Mouse (Mus musculus) gastrocnemius, postnatal 36 days (tissue): ENCODE data around the gene Ssbp3. TPM values are rescaled to one million over a fixed set of nuclear protein-coding genes. Genes with fewer than 3 reads are reported as not detected.

ENCODE experiments used
- DNase-seq, 2 experiments: peaks; one replicate each; pipeline ENCODE4 v3.0.0; 2022
- intact Hi-C: fragments of 180-260 bp; cut with DNase I; formaldehyde crosslinking; loops from one replicate; pipeline ENCODE4 v1.15.1; 2025
- total RNA-seq, 2 experiments: library from RNA; stranded (reverse); gene quantifications; 2 replicates each; pipeline ENCODE4 v1.2.3; 2021

Gene Ssbp3
- total RNA-seq, 2 experiments from 2014 or later = 21.3 to 25.6 TPM

DNA sequence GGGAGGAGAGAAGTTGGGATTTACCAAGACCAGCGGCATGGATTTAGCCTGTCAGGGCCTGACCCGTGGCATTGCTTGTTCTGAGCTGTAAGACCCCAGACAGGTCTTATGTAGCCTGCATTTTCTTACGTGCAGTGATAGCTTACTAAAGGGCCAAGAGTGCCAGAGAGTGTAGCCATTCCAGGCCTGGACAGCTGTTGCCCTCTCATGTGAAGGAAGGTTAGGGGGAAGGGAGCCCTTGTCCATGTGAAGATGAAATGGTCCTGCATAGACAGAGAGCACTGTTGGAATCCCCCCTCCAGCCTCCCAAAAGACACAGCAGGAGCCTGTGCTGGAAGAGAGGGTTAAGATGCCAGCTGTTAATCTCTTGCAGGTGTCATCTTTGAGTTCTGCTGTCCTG lies 93.3 kb downstream of the Ssbp3 start:
- intact Hi-C loops = no loop called here
- DNase-seq = no peak

DNA sequence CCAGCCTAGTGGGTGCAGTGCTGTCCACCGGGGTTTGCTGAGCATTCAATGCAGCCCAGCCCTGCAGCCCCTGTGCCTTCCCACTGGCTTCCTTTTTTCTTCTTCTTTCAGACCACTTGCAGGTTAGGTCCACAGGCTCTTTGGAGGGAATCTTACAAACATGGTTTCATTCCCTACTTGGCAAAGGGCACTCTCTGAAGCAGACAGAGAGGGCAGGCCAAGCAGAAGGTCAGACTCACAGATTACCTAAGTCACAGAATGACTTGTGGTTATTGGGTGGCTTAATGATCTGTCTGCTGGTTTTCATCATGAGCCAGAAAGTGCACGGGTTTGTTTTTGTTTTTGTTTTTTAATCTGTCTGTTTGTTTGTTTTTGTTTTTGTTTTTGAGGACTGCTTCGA lies 93.8 kb downstream of the Ssbp3 start:
- intact Hi-C loops = no loop called here
- no peak for DNase-seq

DNA sequence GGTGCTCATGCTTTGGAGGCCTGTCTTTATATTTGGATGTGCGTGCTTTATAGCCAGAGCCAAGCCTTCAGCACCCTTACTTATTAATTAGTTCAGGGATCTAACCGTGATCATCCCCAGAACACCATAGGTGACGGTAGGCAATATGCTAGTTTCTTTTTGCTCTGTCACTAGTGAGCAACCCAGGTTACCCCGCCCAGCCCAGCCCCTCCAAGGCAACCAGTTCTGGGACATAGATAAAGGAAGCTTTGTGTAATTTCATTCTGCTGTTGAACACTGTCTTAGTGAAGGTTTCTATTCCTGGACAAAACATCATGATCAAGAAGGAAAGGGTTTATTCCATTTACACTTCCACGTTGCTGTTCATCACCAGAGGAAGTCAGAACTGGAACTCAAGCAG lies 94.7 kb downstream of the Ssbp3 start:
- intact Hi-C loops = no loop called here
- DNase-seq = no peak

GRCm38 (mm10) chr4:107006229-107006628 lies 95.7 kb downstream of the Ssbp3 start:
- DNase-seq = no peak
- intact Hi-C loops = no loop called here

GRCm38 (mm10) chr4:107006807-107007206 lies 96.3 kb downstream of the Ssbp3 start:
- intact Hi-C loops = no loop called here
- no peak for DNase-seq

GRCm38 (mm10) chr4:107007359-107007758 lies 96.9 kb downstream of the Ssbp3 start:
- intact Hi-C loops = no loop called here

GRCm38 (mm10) chr4:107008161-107008560 lies 97.7 kb downstream of the Ssbp3 start:
- intact Hi-C loops = no loop called here
- DNase-seq = no peak

More at GRCm38 (mm10) chr4:107007359-107007758, 96.9 kb downstream of the Ssbp3 start:
- no peak for DNase-seq

DNA sequence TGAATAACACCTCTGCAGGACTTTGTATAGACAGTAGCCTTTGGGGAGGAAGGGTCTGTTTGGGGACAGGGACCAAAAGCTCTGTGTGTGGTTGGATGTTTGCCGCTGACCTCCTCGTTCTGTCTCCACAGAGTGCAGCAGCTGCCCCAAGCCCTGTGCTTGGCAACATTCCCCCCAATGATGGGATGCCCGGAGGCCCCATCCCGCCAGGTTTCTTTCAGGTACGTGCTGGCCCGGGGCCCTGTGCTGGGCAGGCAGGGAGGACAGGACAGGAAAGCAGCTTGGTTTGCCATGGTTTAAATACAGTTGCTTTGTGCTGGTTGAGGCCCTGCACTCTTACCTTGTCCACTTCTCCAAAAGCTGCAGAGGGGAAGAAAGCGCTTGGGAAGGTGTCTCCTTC lies 99.0 kb downstream of the Ssbp3 start:
- intact Hi-C loops = no loop called here

GRCm38 (mm10) chr4:107011325-107012004 lies 101.0 kb downstream of the Ssbp3 start:
- DNase-seq = no peak
- intact Hi-C loops = no loop called here

More for the DNA sequence above, 99.0 kb downstream of the Ssbp3 start:
- DNase-seq = no peak

GRCm38 (mm10) chr4:107012005-107012478 lies 101.5 kb downstream of the Ssbp3 start:
- intact Hi-C loops = no loop called here
- DNase-seq = no peak

DNA sequence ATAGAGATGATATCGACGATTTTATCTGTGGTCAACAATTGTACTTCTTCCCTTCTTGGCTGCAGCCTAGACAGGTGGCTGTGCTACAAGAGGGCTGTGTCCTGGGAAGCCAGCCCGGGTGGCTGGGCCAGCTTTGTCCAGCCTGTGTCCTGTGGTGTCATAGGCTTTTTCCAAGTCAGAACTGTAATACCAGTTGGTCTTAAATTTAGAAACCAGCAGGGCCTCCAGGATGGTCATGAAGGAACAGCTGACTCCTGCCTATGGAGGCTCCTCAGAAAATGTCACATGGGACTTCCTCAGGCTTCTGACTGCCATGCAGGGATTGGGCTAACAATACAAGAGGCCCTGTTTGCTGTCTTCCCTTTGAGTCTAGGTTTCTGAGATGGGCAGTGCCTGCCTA lies 102.1 kb downstream of the Ssbp3 start:
- intact Hi-C loops = no loop called here
- DNase-seq = peak; percentile 28 to 61

DNA sequence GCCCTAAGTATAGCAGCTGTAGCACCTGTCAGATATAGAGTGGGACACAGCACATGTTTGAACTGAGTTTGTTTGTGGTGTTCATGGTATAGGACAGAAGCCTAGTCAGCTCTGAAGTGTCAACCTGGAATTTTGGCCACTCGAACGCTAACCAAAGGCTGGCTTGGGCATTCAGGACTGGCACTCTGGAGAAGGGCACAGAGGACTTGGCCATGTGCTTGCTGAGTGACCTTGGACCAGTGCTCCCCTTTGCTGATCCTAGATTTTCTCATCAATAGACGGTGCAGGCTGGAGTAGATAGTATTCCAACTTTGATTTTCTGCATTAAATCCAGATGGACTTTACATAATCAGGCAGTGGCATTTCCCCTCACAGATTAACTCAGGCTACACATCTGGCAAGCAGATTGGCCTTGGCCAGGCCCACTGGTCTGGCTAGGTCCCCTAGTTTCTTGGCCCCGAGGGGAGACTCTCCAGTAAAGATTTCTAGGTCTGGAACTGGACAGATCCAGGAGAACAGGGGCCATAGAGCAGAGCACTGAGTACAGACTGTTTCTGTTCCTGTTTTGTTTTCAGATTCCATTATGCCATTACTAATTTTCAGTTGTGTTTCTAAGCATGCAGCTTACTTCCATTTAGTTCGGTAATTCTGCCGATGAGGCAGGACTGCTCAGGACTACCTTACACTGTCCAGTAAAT lies 102.8 kb downstream of the Ssbp3 start:
- peak; percentile 48 to 52 for DNase-seq
- intact Hi-C loops = no loop called here

DNA sequence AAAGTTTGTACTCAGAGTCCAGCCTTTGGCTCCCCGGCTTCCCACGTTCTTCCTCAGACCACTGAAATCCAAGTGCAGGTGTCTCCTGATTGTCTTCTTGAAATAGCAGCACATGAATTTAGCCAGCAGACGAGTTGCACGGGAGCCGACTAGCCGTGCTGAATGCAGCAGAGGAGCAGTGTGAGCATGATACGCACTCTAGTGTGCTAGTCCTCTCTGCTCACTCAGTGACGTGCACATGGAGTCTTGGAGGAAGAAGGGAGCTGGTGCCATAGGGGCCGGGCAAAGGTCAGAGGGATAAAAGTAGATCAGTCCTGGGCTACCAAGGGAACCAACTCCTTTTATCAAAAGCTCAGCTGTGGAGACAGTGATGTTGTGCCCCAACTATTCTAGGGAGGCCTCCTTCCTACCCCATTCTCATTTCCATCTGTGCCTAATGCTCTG lies 103.3 kb downstream of the Ssbp3 start:
- no peak for DNase-seq
- intact Hi-C loops = no loop called here

DNA sequence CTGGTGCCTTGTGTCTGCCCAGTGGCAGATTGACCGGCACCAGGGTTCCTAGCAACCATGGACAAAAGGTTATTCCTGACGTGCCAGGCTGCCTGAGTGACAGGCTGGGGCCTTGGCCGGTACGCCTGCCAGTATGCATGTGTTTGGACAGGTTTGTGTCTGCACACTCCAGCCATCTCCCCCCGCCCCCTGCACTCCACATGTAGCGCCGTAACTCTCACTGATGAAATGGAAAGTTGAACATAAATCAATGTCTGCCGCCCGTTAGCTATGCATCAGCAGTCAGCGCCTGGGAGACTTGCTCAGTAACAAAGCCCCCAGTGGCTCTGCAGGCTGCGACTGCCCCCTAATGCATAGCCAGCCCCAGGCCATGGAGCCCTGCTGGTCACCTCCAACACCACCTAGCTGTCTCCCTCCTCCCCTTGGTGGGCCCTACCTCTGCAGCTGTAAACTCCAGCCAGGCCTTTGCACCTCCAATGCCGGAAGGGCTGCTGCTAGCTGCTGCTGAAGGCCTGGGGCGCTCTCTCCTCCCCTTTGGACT lies 105.5 kb downstream of the Ssbp3 start:
- DNase-seq = no peak
- intact Hi-C loops = loop anchor here (5.0 kb wide), 1 partner anchor 51 kb away; the partner anchor contains the start of genes Cyb5rl and Mrpl37

GRCm38 (mm10) chr4:107017257-107017656 lies 106.8 kb downstream of the Ssbp3 start:
- no peak for DNase-seq
- intact Hi-C loops = loop anchor here (5.0 kb wide), 1 partner anchor 50 kb away; the partner anchor contains the start of genes Cyb5rl and Mrpl37

DNA sequence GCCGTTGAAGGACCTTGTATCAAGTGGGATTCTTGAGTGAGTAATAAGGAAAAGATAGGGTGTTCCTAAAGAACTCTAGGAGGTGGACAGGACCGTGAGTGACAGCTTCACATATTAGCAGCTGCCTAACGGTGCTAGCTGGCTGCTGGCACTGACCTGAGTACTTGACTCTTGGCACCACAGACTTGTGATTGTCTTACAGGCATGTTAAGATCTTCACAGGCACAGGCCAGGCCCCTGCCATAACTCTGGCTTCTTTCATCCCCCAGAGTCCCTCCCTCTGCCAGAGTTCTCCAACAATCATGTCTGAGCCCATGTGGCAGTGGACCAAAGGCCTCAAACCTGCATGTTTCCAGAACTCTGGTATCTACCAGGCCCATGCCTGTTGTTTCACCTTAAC lies 108.0 kb downstream of the Ssbp3 start:
- DNase-seq = no peak
- intact Hi-C loops = loop anchor here (5.0 kb wide), 1 partner anchor 49 kb away; the partner anchor contains the start of genes Cyb5rl and Mrpl37

DNA sequence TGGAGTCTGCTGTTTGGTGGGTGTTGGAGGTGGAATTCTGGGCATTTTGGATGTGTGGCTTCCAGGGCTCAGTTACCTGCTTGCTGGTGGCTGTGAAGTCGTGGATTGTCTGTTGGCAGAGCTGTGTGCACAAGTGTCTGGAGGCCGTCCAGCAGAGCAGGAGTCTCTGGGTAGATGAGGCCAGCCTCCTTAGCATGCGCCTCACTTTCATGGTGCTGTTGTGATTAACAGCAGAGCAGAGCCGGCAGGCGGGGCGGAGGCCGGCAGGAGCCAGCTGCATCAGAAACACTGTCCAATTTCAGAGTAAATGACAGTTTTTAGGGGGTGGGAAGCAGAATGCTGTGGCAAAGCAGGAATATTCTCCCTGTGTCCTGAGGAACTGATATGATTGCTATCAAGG lies 108.5 kb downstream of the Ssbp3 start:
- no peak for DNase-seq
- intact Hi-C loops = loop anchor here (5.0 kb wide), 1 partner anchor 48 kb away; the partner anchor contains the start of genes Cyb5rl and Mrpl37

DNA sequence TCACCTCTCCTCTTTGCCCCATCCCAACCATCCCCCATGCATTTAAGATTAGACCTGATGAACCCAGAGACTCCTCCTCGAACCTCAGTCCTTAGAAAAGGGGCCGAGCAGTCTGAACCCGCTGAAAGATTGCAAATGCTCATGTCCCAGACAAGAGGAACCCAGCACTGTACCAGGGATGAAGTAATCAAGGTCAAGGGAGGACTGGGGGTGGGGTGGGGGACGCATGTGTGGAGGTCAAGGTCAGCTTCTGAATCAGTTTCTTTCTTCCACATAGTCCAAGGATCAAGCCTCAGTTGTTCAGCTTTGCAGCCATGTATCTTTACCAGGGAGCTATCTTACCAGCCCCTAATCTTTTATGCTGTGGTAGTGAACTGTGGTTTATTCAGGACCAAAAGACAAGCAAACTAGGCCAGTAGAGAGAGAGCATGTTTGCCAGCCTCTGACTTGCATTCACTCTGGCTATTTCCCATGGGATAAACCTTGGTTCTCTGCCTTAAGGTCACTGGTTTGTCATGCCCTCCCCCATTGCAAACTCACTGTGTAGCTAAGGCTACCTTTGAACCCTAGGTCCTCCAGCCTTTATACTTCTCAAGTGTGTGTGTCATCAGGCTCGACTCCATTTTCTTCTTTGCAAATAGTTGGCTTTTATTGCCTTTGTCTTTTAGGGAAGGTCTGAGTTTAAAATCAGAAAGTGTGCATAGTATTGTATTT lies 109.9 kb downstream of the Ssbp3 start:
- intact Hi-C loops = no loop called here
- DNase-seq = no peak

DNA sequence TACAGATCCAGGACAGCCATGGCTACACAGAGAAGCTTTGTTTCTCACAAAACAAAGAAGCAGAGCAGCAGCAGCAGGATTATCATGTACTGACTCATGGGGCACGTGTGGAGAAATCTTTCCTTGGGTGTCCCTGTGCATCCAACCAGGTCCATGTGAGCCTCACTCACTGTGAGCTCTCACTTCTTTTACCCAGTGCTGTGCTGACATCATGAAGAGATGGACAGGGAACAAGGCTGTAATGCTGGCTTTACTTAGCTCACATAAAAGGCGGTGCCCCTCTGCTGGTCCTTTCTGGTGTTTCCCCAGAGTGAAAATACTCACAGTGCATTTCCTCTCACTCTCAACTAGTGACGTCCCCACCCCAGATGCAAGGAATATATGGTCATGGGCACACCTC lies 111.0 kb downstream of the Ssbp3 start:
- no peak for DNase-seq
- intact Hi-C loops = no loop called here

DNA sequence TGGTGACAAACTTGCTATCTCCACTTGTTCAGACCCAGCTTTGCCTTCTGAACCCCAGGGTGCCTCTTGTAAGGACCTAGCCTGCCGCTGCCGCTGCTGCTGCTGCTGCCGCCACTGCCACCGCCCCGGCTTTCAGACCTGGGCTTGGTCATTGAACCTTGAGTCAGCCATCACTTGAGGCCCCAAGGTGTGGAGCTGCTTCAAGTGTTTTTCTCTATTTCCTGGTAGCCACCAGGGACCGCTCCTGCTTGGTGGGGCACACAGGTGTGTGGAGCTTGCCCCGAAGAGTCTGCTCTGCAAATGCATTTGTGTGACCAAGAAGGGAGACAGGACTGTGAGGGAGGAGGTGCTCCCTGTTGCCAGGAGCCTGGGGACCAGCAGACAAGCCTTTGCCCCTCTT lies 114.4 kb downstream of the Ssbp3 start:
- intact Hi-C loops = no loop called here
- no peak for DNase-seq

- DNase-seq = no peak
- intact Hi-C loops = no loop called here
These were observed 114.9 kb downstream of the Ssbp3 start for GRCm38 (mm10) chr4:107025369-107025768.
